Mouse (Mus musculus): Measurements from ENCODE around the gene Amh.

GRCm38 (mm10) chr10:80791476-80792174 is 13.4 kb upstream of the Amh start:
- TF ChIP-seq CTCF (IDR thresholded peaks at IDR 0.05; ENCODE audit: low read depth) (peak; percentile 10; the same call in 1 of the 2 replicates), EP300 (IDR thresholded peaks at IDR 0.05; ENCODE audit: low read depth) (no peak)

Measured in heart, postnatal 0 days (tissue).